Mouse (Mus musculus) limb, embryonic 13.5 days (tissue): ENCODE results near the gene Haus6. TPM values are rescaled to one million over a fixed set of nuclear protein-coding genes. Genes with fewer than 3 reads are reported as not detected.
"Not testable (repeated sequence)": the region's sequence is repeated elsewhere in the genome, so short reads cannot be mapped to it uniquely, and the experiment has no call there.

Source experiments
- ATAC-seq: fragments of 200-750 bp; cut with Nextera tagmentation; 2 replicates; pipeline ENCODE4 v1.8.0; 2017; ENCODE audit warnings: low read depth, moderate number of reproducible peaks, moderate TSS enrichment; ENCODE audit not compliant: low FRiP score
- H3K27ac ChIP-seq: fragments of 300-500 bp; sonication (generic); 2 replicates; pipeline ENCODE4 v1.5.1; 2015; ENCODE audit warnings: inconsistent platforms, mild to moderate bottlenecking, moderate library complexity
- H3K27me3 ChIP-seq: fragments of 300-500 bp; sonication (generic); 2 replicates; pipeline ENCODE4 v1.6.1; 2015; ENCODE audit warnings: mild to moderate bottlenecking, inconsistent platforms
- H3K36me3 ChIP-seq: fragments of 300-500 bp; sonication (generic); 2 replicates; pipeline ENCODE4 v1.6.1; 2015; ENCODE audit warnings: inconsistent platforms, mild to moderate bottlenecking, moderate library complexity
- H3K4me1 ChIP-seq: fragments of 300-500 bp; sonication (generic); 2 replicates; pipeline ENCODE4 v1.6.1; 2015; ENCODE audit warnings: inconsistent platforms
- H3K4me2 ChIP-seq: fragments of 300-500 bp; sonication (generic); replicated peaks from 2 replicates; pipeline ENCODE4 v1.6.1; 2015; ENCODE audit warnings: inconsistent platforms, mild to moderate bottlenecking, moderate library complexity
- H3K4me3 ChIP-seq: fragments of 300-500 bp; sonication (generic); 2 replicates; pipeline ENCODE4 v1.5.1; 2015; ENCODE audit warnings: moderate library complexity, mild to moderate bottlenecking, inconsistent platforms
- H3K9ac ChIP-seq: fragments of 300-500 bp; sonication (generic); 2 replicates; pipeline ENCODE4 v1.6.1; 2015; ENCODE audit warnings: mild to moderate bottlenecking, inconsistent platforms
- H3K9me3 ChIP-seq: fragments of 300-500 bp; sonication (generic); 2 replicates; pipeline ENCODE4 v1.6.1; 2016; ENCODE audit warnings: inconsistent platforms
- WGBS: fragments of 180-500 bp; shearing (Covaris S2); methylation state at CpG from one replicate; pipeline ENCODE4 v1.1.7; 2015; 5-methylcytosine and 5-hydroxymethylcytosine counted together
- polyA plus RNA-seq: library from polyadenylated mRNA; unstranded; fragments of >200 nt; fragmentation: Nextera tagmentation; extraction: Ambion mirVana; gene quantifications from 2 replicates; pipeline ENCODE4 v1.2.1, GENCODE M21; 2015

Gene Haus6
- polyA plus RNA-seq: 16.5 and 18.2 TPM in 2 replicates

- WGBS: under 1% methylated on average over 59 of the region's 59 CpGs
- Histone ChIP-seq H3K9me3 (no peaks in the 10 kb centered on the region), H3K4me3 (peak within 1 kb of the TSS; percentile 91), H3K9ac (peak within 1 kb of the TSS; percentile 86), H3K36me3 (0 out of 2 replicates have a peak, but pooled peaks cover 3% of the 10 kb centered on the region), H3K27ac (peak within 1 kb of the TSS; percentile 74; the same call in 1 of the 2 replicates), H3K4me1 (peaks cover 6% of the 10 kb centered on the region), H3K4me2 (peak within 1 kb of the TSS; percentile 82), H3K27me3 (no peaks in the 10 kb centered on the region)
- ATAC-seq: peak; percentile 99
These were observed at the start of gene Haus6 for GRCm38 (mm10) chr4:86611524-86612288. Gene Haus6, minus strand, starts transcription at chr4:86612055.

- no peak overlapping the region for H3K9ac ChIP-seq
- no peak overlapping the region for H3K4me2 ChIP-seq
- ATAC-seq: no peak
- H3K36me3 ChIP-seq: peaks cover 70% of the 10 kb centered on the region
- no peaks in the 10 kb centered on the region for H3K27me3 ChIP-seq
- H3K9me3 ChIP-seq: no peaks in the 10 kb centered on the region
- H3K4me1 ChIP-seq: no peaks in the 10 kb centered on the region
- no peak overlapping the region for H3K27ac ChIP-seq
- H3K4me3 ChIP-seq: no peak overlapping the region
- 94% methylated on average over 12 of the region's 12 CpGs for WGBS
These were observed 45.3 kb upstream of the Haus6 start for GRCm38 (mm10) chr4:86657176-86657575.

GRCm38 (mm10) chr4:86656410-86656809 lies 44.6 kb upstream of the Haus6 start:
- peaks cover 63% of the 10 kb centered on the region for H3K36me3 ChIP-seq
- H3K9me3 ChIP-seq, H3K4me3 ChIP-seq, H3K27ac ChIP-seq, H3K27me3 ChIP-seq, H3K4me1 ChIP-seq, ATAC-seq, H3K9ac ChIP-seq, H3K4me2 ChIP-seq: not testable (repeated sequence)
- 94% methylated on average over 8 of the region's 8 CpGs for WGBS

- Histone ChIP-seq H3K4me1 (no peaks in the 10 kb centered on the region), H3K4me3 (no peak overlapping the region), H3K36me3 (peaks cover 19% of the 10 kb centered on the region), H3K4me2 (no peak overlapping the region), H3K9me3 (no peaks in the 10 kb centered on the region), H3K27me3 (no peaks in the 10 kb centered on the region), H3K9ac (no peak overlapping the region), H3K27ac (no peak overlapping the region)
- no peak for ATAC-seq
- 71% methylated on average over 10 of the region's 10 CpGs for WGBS
These were observed 40.0 kb upstream of the Haus6 start for GRCm38 (mm10) chr4:86651686-86652384.

GRCm38 (mm10) chr4:86648394-86648793 lies 36.5 kb upstream of the Haus6 start:
- not testable (repeated sequence) for H3K4me1 ChIP-seq, H3K9me3 ChIP-seq, ATAC-seq, H3K9ac ChIP-seq, H3K4me3 ChIP-seq, H3K4me2 ChIP-seq, H3K27ac ChIP-seq, H3K27me3 ChIP-seq, H3K36me3 ChIP-seq
- WGBS: 85% methylated on average over 10 of the region's 13 CpGs

- WGBS: 91% methylated on average over 9 of the region's 9 CpGs
- H3K9ac ChIP-seq, H3K27me3 ChIP-seq: not testable (repeated sequence)
These were observed 25.7 kb upstream of the Haus6 start for GRCm38 (mm10) chr4:86637561-86637960.

GRCm38 (mm10) chr4:86634873-86635272 lies 23.0 kb upstream of the Haus6 start:
- H3K4me3 ChIP-seq, H3K4me2 ChIP-seq, H3K9ac ChIP-seq, H3K4me1 ChIP-seq, H3K36me3 ChIP-seq, H3K27ac ChIP-seq, H3K9me3 ChIP-seq, ATAC-seq, H3K27me3 ChIP-seq: not testable (repeated sequence)

More at GRCm38 (mm10) chr4:86637561-86637960, 25.7 kb upstream of the Haus6 start:
- not testable (repeated sequence) for H3K27ac ChIP-seq, H3K9me3 ChIP-seq, H3K4me1 ChIP-seq, ATAC-seq, H3K4me3 ChIP-seq, H3K36me3 ChIP-seq, H3K4me2 ChIP-seq

- not testable (repeated sequence) for H3K27ac ChIP-seq, H3K27me3 ChIP-seq, H3K9ac ChIP-seq, ATAC-seq, H3K9me3 ChIP-seq, H3K4me3 ChIP-seq, H3K36me3 ChIP-seq, H3K4me1 ChIP-seq, H3K4me2 ChIP-seq
These were observed 22.5 kb upstream of the Haus6 start for GRCm38 (mm10) chr4:86634312-86634711.

GRCm38 (mm10) chr4:86632556-86632955 lies 20.7 kb upstream of the Haus6 start:
- not testable (repeated sequence) for H3K4me1 ChIP-seq, H3K9ac ChIP-seq, H3K9me3 ChIP-seq, H3K4me3 ChIP-seq, H3K36me3 ChIP-seq, H3K27ac ChIP-seq, H3K27me3 ChIP-seq, H3K4me2 ChIP-seq
- ATAC-seq: peak; percentile 32; the same call in 1 of the 2 replicates
- WGBS: 63% methylated on average over 5 of the region's 5 CpGs

- 10% methylated on average over 4 of the region's 4 CpGs for WGBS
- H3K9me3 ChIP-seq: no peaks in the 10 kb centered on the region
- ATAC-seq: no peak
These were observed 20.0 kb upstream of the Haus6 start for GRCm38 (mm10) chr4:86631831-86632230.

GRCm38 (mm10) chr4:86626496-86626895 lies 14.6 kb upstream of the Haus6 start:
- not testable (repeated sequence) for H3K27me3 ChIP-seq, H3K9ac ChIP-seq, H3K4me2 ChIP-seq, ATAC-seq, H3K36me3 ChIP-seq, H3K9me3 ChIP-seq, H3K4me3 ChIP-seq, H3K27ac ChIP-seq, H3K4me1 ChIP-seq
- WGBS: 85% methylated on average over 7 of the region's 7 CpGs

More at GRCm38 (mm10) chr4:86631831-86632230, 20.0 kb upstream of the Haus6 start:
- no peak overlapping the region for H3K4me2 ChIP-seq
- no peaks in the 10 kb centered on the region for H3K4me1 ChIP-seq
- H3K27ac ChIP-seq: no peak overlapping the region
- no peaks in the 10 kb centered on the region for H3K27me3 ChIP-seq
- H3K4me3 ChIP-seq: no peak overlapping the region
- H3K36me3 ChIP-seq: no peaks in the 10 kb centered on the region
- no peak overlapping the region for H3K9ac ChIP-seq

- no peaks in the 10 kb centered on the region for H3K9me3 ChIP-seq
- H3K4me1 ChIP-seq: no peaks in the 10 kb centered on the region
- H3K27me3 ChIP-seq: no peaks in the 10 kb centered on the region
- no peak overlapping the region for H3K4me3 ChIP-seq
- ATAC-seq: no peak
- 86% methylated on average over 5 of the region's 5 CpGs for WGBS
- H3K9ac ChIP-seq: no peak overlapping the region
- no peaks in the 10 kb centered on the region for H3K36me3 ChIP-seq
- no peak overlapping the region for H3K4me2 ChIP-seq
- H3K27ac ChIP-seq: no peak overlapping the region
These were observed 13.6 kb upstream of the Haus6 start for GRCm38 (mm10) chr4:86625463-86625862.
